Mouse (Mus musculus): ENCODE measurements around the gene Opa1. TPM values are rescaled to one million over a fixed set of nuclear protein-coding genes. Genes with fewer than 3 reads are reported as not detected.

The Opa1 gene
- polyA plus RNA-seq, 2 experiments from 2014 or later, result 22.2 to 22.4 TPM

GRCm38 (mm10) chr16:29656901-29657300, 77.8 kb downstream of the Opa1 start:
- no peak for ATAC-seq

GRCm38 (mm10) chr16:29657650-29658548, 78.8 kb downstream of the Opa1 start:
- no peak for ATAC-seq

- no peak for ATAC-seq
These were observed 80.1 kb downstream of the Opa1 start for GRCm38 (mm10) chr16:29659101-29659810.

- no peak for ATAC-seq
These were observed 84.1 kb downstream of the Opa1 start for GRCm38 (mm10) chr16:29663042-29663758.

GRCm38 (mm10) chr16:29664392-29664791, 85.3 kb downstream of the Opa1 start:
- ATAC-seq, result no peak

GRCm38 (mm10) chr16:29666991-29667701, 88.0 kb downstream of the Opa1 start:
- no peak for ATAC-seq

GRCm38 (mm10) chr16:29667702-29668061, 88.5 kb downstream of the Opa1 start:
- no peak for ATAC-seq

GRCm38 (mm10) chr16:29668451-29668850, 89.3 kb downstream of the Opa1 start:
- ATAC-seq, result no peak

- no peak for ATAC-seq
These were observed 91.7 kb downstream of the Opa1 start for GRCm38 (mm10) chr16:29670806-29671205.

GRCm38 (mm10) chr16:29673230-29673629, 94.1 kb downstream of the Opa1 start:
- ATAC-seq, result no peak

GRCm38 (mm10) chr16:29679607-29680006, 100.5 kb downstream of the Opa1 start:
- ATAC-seq, result no peak

- no peak for ATAC-seq
These were observed 101.5 kb downstream of the Opa1 start for GRCm38 (mm10) chr16:29680548-29681175.

- ATAC-seq, result no peak
These were observed 103.7 kb downstream of the Opa1 start for GRCm38 (mm10) chr16:29682555-29683431.

GRCm38 (mm10) chr16:29683563-29683962, 104.4 kb downstream of the Opa1 start:
- ATAC-seq, result no peak

GRCm38 (mm10) chr16:29684111-29684510, 105.0 kb downstream of the Opa1 start:
- no peak for ATAC-seq

- ATAC-seq, result no peak
These were observed 105.5 kb downstream of the Opa1 start for GRCm38 (mm10) chr16:29684641-29685040.

GRCm38 (mm10) chr16:29686141-29686540, 107.0 kb downstream of the Opa1 start:
- ATAC-seq, result no peak

GRCm38 (mm10) chr16:29687987-29688885, 109.1 kb downstream of the Opa1 start:
- no peak for ATAC-seq

- ATAC-seq, result no peak
These were observed 110.2 kb downstream of the Opa1 start for GRCm38 (mm10) chr16:29689187-29689819.
